11 mouse cellular contexts compared by ENCODE assay signal in the genomic region with DNA sequence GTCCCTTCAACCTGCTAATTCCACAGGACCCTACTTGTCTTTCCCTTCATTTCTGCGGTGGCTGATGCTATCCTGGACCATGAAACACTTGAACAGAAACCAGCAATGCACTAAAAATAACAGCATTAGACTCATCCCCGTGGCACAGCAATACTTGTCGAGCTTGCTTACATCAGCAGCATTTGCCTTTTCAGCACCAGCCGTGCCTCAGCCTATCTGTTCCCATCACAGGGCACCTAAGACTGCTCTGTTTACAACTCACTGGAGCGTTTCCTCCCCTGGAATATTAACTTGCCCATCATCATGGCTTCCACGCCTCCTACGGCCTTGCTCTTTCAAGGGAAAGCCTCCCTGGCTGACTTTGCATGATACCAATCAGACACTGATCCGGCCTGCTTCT.
DNase-seq lines count a peak whose midpoint lies in the region; ATAC-seq lines count a peak whose summit lies in the region.
"Had no signal": no experiment of that assay in that cellular context is flagged by ENCODE, and none has a peak within 500 bp of the region (broad histone marks: within the 10 kb centered on the region; RNA-seq: fewer than 3 reads in every experiment).

No protein-coding gene starts in this region.

- no peaks in the 10 kb centered on the region for H3K27me3 ChIP-seq in heart, embryonic 10.5 days (ENCODE audit: insufficient read depth, poor library complexity, severe bottlenecking)
- H3K27me3 ChIP-seq in limb, embryonic 15.5 days = no peaks in the 10 kb centered on the region
- H3K27me3 ChIP-seq in limb, embryonic 10.5 days (ENCODE audit: low read depth, poor library complexity, severe bottlenecking) = no peaks in the 10 kb centered on the region
- H3K27me3 ChIP-seq: forebrain, embryonic 13.5 days; hindbrain, embryonic 15.5 days; liver, embryonic 12.5 days had no signal

- no peaks in the 10 kb centered on the region for H3K9me3 ChIP-seq in heart, embryonic 10.5 days
- H3K9me3 ChIP-seq in limb, embryonic 15.5 days = no peaks in the 10 kb centered on the region
- no peaks in the 10 kb centered on the region for H3K9me3 ChIP-seq in limb, embryonic 10.5 days (replicated peaks)
- H3K9me3 ChIP-seq: forebrain, embryonic 13.5 days; hindbrain, embryonic 15.5 days; liver, embryonic 12.5 days had no signal

- H3K4me3 ChIP-seq in heart, embryonic 10.5 days = no peak overlapping the region
- no peak overlapping the region for H3K4me3 ChIP-seq in limb, embryonic 15.5 days
- H3K4me3 ChIP-seq in limb, embryonic 10.5 days = no peak overlapping the region
- H3K4me3 ChIP-seq: forebrain, embryonic 13.5 days; hindbrain, embryonic 15.5 days; liver, embryonic 12.5 days had no signal

- ATAC-seq in limb, embryonic 15.5 days (ENCODE audit: insufficient number of reproducible peaks, low FRiP score, low TSS enrichment, low read depth) = no peak
- no peak for ATAC-seq in erythroid progenitor cell, adult 5-6 weeks (replicated peaks; ENCODE audit: low FRiP score, poor library complexity, severe bottlenecking)
- ATAC-seq: forebrain, embryonic 13.5 days; liver, embryonic 12.5 days had no signal

- no peak for DNase-seq in heart, embryonic 10.5 days (ENCODE audit: low spot score)
- no peak for DNase-seq in heart, adult 11 months
- DNase-seq in limb, embryonic 10.5 days (ENCODE audit: low spot score) = no peak
- DNase-seq in kidney, adult 11 months = peak; percentile 79
- DNase-seq in kidney, postnatal 10 days = peak; percentile 42
- no peak for DNase-seq in spleen, postnatal 4 days (ENCODE audit: low spot score in 2 of 2)

- no peak overlapping the region for H3K9ac ChIP-seq in limb, embryonic 15.5 days
- H3K9ac ChIP-seq: forebrain, embryonic 13.5 days; hindbrain, embryonic 15.5 days; liver, embryonic 12.5 days had no signal

- peaks cover 54% of the 10 kb centered on the region for H3K4me1 ChIP-seq in heart, embryonic 10.5 days
- peaks cover 26% of the 10 kb centered on the region for H3K4me1 ChIP-seq in limb, embryonic 15.5 days
- no peaks in the 10 kb centered on the region for H3K4me1 ChIP-seq in limb, embryonic 10.5 days

- H3K4me2 ChIP-seq in limb, embryonic 15.5 days = no peak overlapping the region
- H3K4me2 ChIP-seq: forebrain, embryonic 13.5 days; hindbrain, embryonic 15.5 days; liver, embryonic 12.5 days had no signal

- 36% methylated on average over 8 of the region's 8 CpGs for WGBS in heart, embryonic 10.5 days
- WGBS in limb, embryonic 15.5 days = 80% methylated on average over 8 of the region's 8 CpGs
- WGBS in limb, embryonic 10.5 days = 83% methylated on average over 8 of the region's 8 CpGs

- H3K36me3 ChIP-seq in heart, embryonic 10.5 days = peaks cover 37% of the 10 kb centered on the region
- peaks cover 32% of the 10 kb centered on the region for H3K36me3 ChIP-seq in limb, embryonic 15.5 days
- peaks cover 74% of the 10 kb centered on the region for H3K36me3 ChIP-seq in limb, embryonic 10.5 days

- H3K27ac ChIP-seq in heart, embryonic 10.5 days = peak overlapping the region; percentile 59; the same call in 1 of the 2 replicates
- H3K27ac ChIP-seq in limb, embryonic 15.5 days = peak overlapping the region; percentile 33; the same call in 1 of the 2 replicates
- no peak overlapping the region for H3K27ac ChIP-seq in limb, embryonic 10.5 days
- H3K27ac ChIP-seq: forebrain, embryonic 13.5 days; hindbrain, embryonic 15.5 days; liver, embryonic 12.5 days had no signal

Comparison
In these comparisons a context has a peak if more than half of its experiments do, and no peak if none do; other contexts are left out.
1. DNase-seq: peak in kidney, adult 11 months (single experiment) and kidney, postnatal 10 days (single experiment); none in heart, embryonic 10.5 days (single experiment), heart, adult 11 months (single experiment), limb, embryonic 10.5 days (single experiment) and spleen, postnatal 4 days (0 of 2).